Mouse (Mus musculus): Measurements from ENCODE around the gene Enpep.

- no peak for TF ChIP-seq CTCF (IDR thresholded peaks at IDR 0.05; ENCODE audit: low read depth)
- TF ChIP-seq EP300 (IDR thresholded peaks at IDR 0.05; ENCODE audit: low read depth): no peak
These were observed 18.9 kb upstream of the Enpep start for GRCm38 (mm10) chr3:129351320-129351877.
